Mouse (Mus musculus): Measurements from ENCODE around the gene Kalrn. TPM values are rescaled to one million over a fixed set of nuclear protein-coding genes. Genes with fewer than 3 reads are reported as not detected.

Kalrn gene
- polyA plus RNA-seq, 1 experiment from 2014 or later = 43.9 TPM

- H3K4me3 ChIP-seq (replicated peaks; ENCODE audit: low read length) = no peak overlapping the region
- no peaks in the 10 kb centered on the region for H3K9me3 ChIP-seq (ENCODE audit: control insufficient read depth, low read length)
- no peaks in the 10 kb centered on the region for H3K27me3 ChIP-seq (replicated peaks; ENCODE audit: control insufficient read depth, insufficient read depth, low read length)
- no peak overlapping the region for H3K27ac ChIP-seq (ENCODE audit: low read length)
- H3K4me2 ChIP-seq (ENCODE audit: low read length) = no peak overlapping the region
- H3K9ac ChIP-seq (replicated peaks; ENCODE audit: low read depth, low read length) = no peak overlapping the region
- H3K36me3 ChIP-seq (ENCODE audit: control insufficient read depth, insufficient read depth) = no peaks in the 10 kb centered on the region
- no peak for ATAC-seq
- 77% methylated on average over 2 of the region's 2 CpGs for WGBS
- peaks cover 3% of the 10 kb centered on the region for H3K4me1 ChIP-seq (replicated peaks; ENCODE audit: control insufficient read depth, insufficient read depth, low read length)
Measured at GRCm38 (mm10) chr16:34270681-34271080, 302.7 kb downstream of the Kalrn start.

- Histone ChIP-seq H3K4me2 (ENCODE audit: low read length) (no peak overlapping the region), H3K27me3 (replicated peaks; ENCODE audit: control insufficient read depth, insufficient read depth, low read length) (no peaks in the 10 kb centered on the region), H3K36me3 (ENCODE audit: control insufficient read depth, insufficient read depth) (no peaks in the 10 kb centered on the region), H3K9me3 (ENCODE audit: control insufficient read depth, low read length) (no peaks in the 10 kb centered on the region), H3K9ac (replicated peaks; ENCODE audit: low read depth, low read length) (no peak overlapping the region), H3K4me3 (replicated peaks; ENCODE audit: low read length) (no peak overlapping the region), H3K27ac (ENCODE audit: low read length) (0 out of 2 replicates have a peak overlapping the region, but pooled peaks have one; percentile 1), H3K4me1 (replicated peaks; ENCODE audit: control insufficient read depth, insufficient read depth, low read length) (peaks cover 3% of the 10 kb centered on the region)
- WGBS = 60% methylated on average over 8 of the region's 8 CpGs
- ATAC-seq = 0 out of 2 replicates have a peak, but pooled peaks have one; percentile 33
Measured at GRCm38 (mm10) chr16:34269642-34270041, 303.7 kb downstream of the Kalrn start.

- 100% methylated on average over 1 of the region's 1 CpGs for WGBS
- ATAC-seq = no peak
- no peaks in the 10 kb centered on the region for H3K36me3 ChIP-seq (ENCODE audit: control insufficient read depth, insufficient read depth)
- H3K4me2 ChIP-seq (ENCODE audit: low read length) = no peak overlapping the region
- H3K27ac ChIP-seq (ENCODE audit: low read length) = no peak overlapping the region
- peaks cover 12% of the 10 kb centered on the region for H3K4me1 ChIP-seq (replicated peaks; ENCODE audit: control insufficient read depth, insufficient read depth, low read length)
- no peak overlapping the region for H3K9ac ChIP-seq (replicated peaks; ENCODE audit: low read depth, low read length)
- H3K27me3 ChIP-seq (replicated peaks; ENCODE audit: control insufficient read depth, insufficient read depth, low read length) = no peaks in the 10 kb centered on the region
- no peaks in the 10 kb centered on the region for H3K9me3 ChIP-seq (ENCODE audit: control insufficient read depth, low read length)
- no peak overlapping the region for H3K4me3 ChIP-seq (replicated peaks; ENCODE audit: low read length)
Measured at GRCm38 (mm10) chr16:34267751-34268150, 305.6 kb downstream of the Kalrn start.

- ATAC-seq = no peak
- no peaks in the 10 kb centered on the region for H3K36me3 ChIP-seq (ENCODE audit: control insufficient read depth, insufficient read depth)
- 89% methylated on average over 3 of the region's 3 CpGs for WGBS
- H3K9ac ChIP-seq (replicated peaks; ENCODE audit: low read depth, low read length) = no peak overlapping the region
- no peak overlapping the region for H3K4me2 ChIP-seq (ENCODE audit: low read length)
- H3K27ac ChIP-seq (ENCODE audit: low read length) = no peak overlapping the region
- H3K27me3 ChIP-seq (replicated peaks; ENCODE audit: control insufficient read depth, insufficient read depth, low read length) = no peaks in the 10 kb centered on the region
- H3K9me3 ChIP-seq (ENCODE audit: control insufficient read depth, low read length) = no peaks in the 10 kb centered on the region
- no peak overlapping the region for H3K4me3 ChIP-seq (replicated peaks; ENCODE audit: low read length)
- H3K4me1 ChIP-seq (replicated peaks; ENCODE audit: control insufficient read depth, insufficient read depth, low read length) = peaks cover 22% of the 10 kb centered on the region
Measured at GRCm38 (mm10) chr16:34264671-34265070, 308.7 kb downstream of the Kalrn start.

GRCm38 (mm10) chr16:34262731-34263460 lies 310.4 kb downstream of the Kalrn start:
- H3K27ac ChIP-seq (ENCODE audit: low read length) = no peak overlapping the region
- no peak overlapping the region; the same call in 1 of the 2 replicates for H3K9ac ChIP-seq (replicated peaks; ENCODE audit: low read depth, low read length)
- H3K36me3 ChIP-seq (ENCODE audit: control insufficient read depth, insufficient read depth) = no peaks in the 10 kb centered on the region
- no peaks in the 10 kb centered on the region for H3K27me3 ChIP-seq (replicated peaks; ENCODE audit: control insufficient read depth, insufficient read depth, low read length)
- peak overlapping the region; percentile 32 for H3K4me2 ChIP-seq (ENCODE audit: low read length)
- peaks cover 20% of the 10 kb centered on the region for H3K4me1 ChIP-seq (replicated peaks; ENCODE audit: control insufficient read depth, insufficient read depth, low read length)
- H3K9me3 ChIP-seq (ENCODE audit: control insufficient read depth, low read length) = no peaks in the 10 kb centered on the region
- 31% methylated on average over 22 of the region's 22 CpGs for WGBS
- peak; percentile 78 for ATAC-seq
- no peak overlapping the region for H3K4me3 ChIP-seq (replicated peaks; ENCODE audit: low read length)

- H3K9me3 ChIP-seq (ENCODE audit: control insufficient read depth, low read length) = no peaks in the 10 kb centered on the region
- H3K36me3 ChIP-seq (ENCODE audit: control insufficient read depth, insufficient read depth) = no peaks in the 10 kb centered on the region
- ATAC-seq = no peak
- no peak overlapping the region for H3K4me3 ChIP-seq (replicated peaks; ENCODE audit: low read length)
- peaks cover 20% of the 10 kb centered on the region for H3K4me1 ChIP-seq (replicated peaks; ENCODE audit: control insufficient read depth, insufficient read depth, low read length)
- no peaks in the 10 kb centered on the region for H3K27me3 ChIP-seq (replicated peaks; ENCODE audit: control insufficient read depth, insufficient read depth, low read length)
- H3K9ac ChIP-seq (replicated peaks; ENCODE audit: low read depth, low read length) = no peak overlapping the region
- WGBS = 23% methylated on average over 10 of the region's 10 CpGs
- no peak overlapping the region for H3K4me2 ChIP-seq (ENCODE audit: low read length)
- H3K27ac ChIP-seq (ENCODE audit: low read length) = no peak overlapping the region
Measured at GRCm38 (mm10) chr16:34260971-34261924, 312.1 kb downstream of the Kalrn start.

- ATAC-seq = peak; percentile 49
- no peak overlapping the region for H3K4me3 ChIP-seq (replicated peaks; ENCODE audit: low read length)
- H3K4me1 ChIP-seq (replicated peaks; ENCODE audit: control insufficient read depth, insufficient read depth, low read length) = peaks cover 10% of the 10 kb centered on the region
- H3K4me2 ChIP-seq (ENCODE audit: low read length) = no peak overlapping the region
- peaks cover 3% of the 10 kb centered on the region for H3K36me3 ChIP-seq (ENCODE audit: control insufficient read depth, insufficient read depth)
- H3K9ac ChIP-seq (replicated peaks; ENCODE audit: low read depth, low read length) = no peak overlapping the region
- no peaks in the 10 kb centered on the region for H3K9me3 ChIP-seq (ENCODE audit: control insufficient read depth, low read length)
- 19% methylated on average over 2 of the region's 2 CpGs for WGBS
- H3K27me3 ChIP-seq (replicated peaks; ENCODE audit: control insufficient read depth, insufficient read depth, low read length) = no peaks in the 10 kb centered on the region
- H3K27ac ChIP-seq (ENCODE audit: low read length) = peak overlapping the region; percentile 45
Measured at GRCm38 (mm10) chr16:34254646-34255022, 318.7 kb downstream of the Kalrn start.

- H3K36me3 ChIP-seq (ENCODE audit: control insufficient read depth, insufficient read depth) = peaks cover 5% of the 10 kb centered on the region
- H3K4me1 ChIP-seq (replicated peaks; ENCODE audit: control insufficient read depth, insufficient read depth, low read length) = peaks cover 10% of the 10 kb centered on the region
- no peaks in the 10 kb centered on the region for H3K9me3 ChIP-seq (ENCODE audit: control insufficient read depth, low read length)
- 51% methylated on average over 4 of the region's 4 CpGs for WGBS
- no peak overlapping the region for H3K4me3 ChIP-seq (replicated peaks; ENCODE audit: low read length)
- ATAC-seq = no peak
- H3K27ac ChIP-seq (ENCODE audit: low read length) = 0 out of 2 replicates have a peak overlapping the region, but pooled peaks have one; percentile 14
- no peak overlapping the region for H3K4me2 ChIP-seq (ENCODE audit: low read length)
- no peak overlapping the region for H3K9ac ChIP-seq (replicated peaks; ENCODE audit: low read depth, low read length)
- no peaks in the 10 kb centered on the region for H3K27me3 ChIP-seq (replicated peaks; ENCODE audit: control insufficient read depth, insufficient read depth, low read length)
Measured at GRCm38 (mm10) chr16:34254002-34254645, 319.2 kb downstream of the Kalrn start.

GRCm38 (mm10) chr16:34252670-34253069 lies 320.7 kb downstream of the Kalrn start:
- Histone ChIP-seq H3K27ac (ENCODE audit: low read length) (no peak overlapping the region), H3K9ac (replicated peaks; ENCODE audit: low read depth, low read length) (no peak overlapping the region), H3K4me2 (ENCODE audit: low read length) (no peak overlapping the region), H3K36me3 (ENCODE audit: control insufficient read depth, insufficient read depth) (peaks cover 5% of the 10 kb centered on the region), H3K4me3 (replicated peaks; ENCODE audit: low read length) (no peak overlapping the region), H3K9me3 (ENCODE audit: control insufficient read depth, low read length) (no peaks in the 10 kb centered on the region), H3K4me1 (replicated peaks; ENCODE audit: control insufficient read depth, insufficient read depth, low read length) (peaks cover 10% of the 10 kb centered on the region), H3K27me3 (replicated peaks; ENCODE audit: control insufficient read depth, insufficient read depth, low read length) (no peaks in the 10 kb centered on the region)
- WGBS = 93% methylated on average over 3 of the region's 3 CpGs
- no peak for ATAC-seq
